Mouse (Mus musculus) lung, postnatal 0 days (tissue): ENCODE results near the gene Spc24. TPM values are rescaled to one million over a fixed set of nuclear protein-coding genes. Genes with fewer than 3 reads are reported as not detected.

Source experiments
- ATAC-seq: fragments of 200-750 bp; cut with Nextera tagmentation; 2 replicates; pipeline ENCODE4 v1.8.0; 2017; ENCODE audit warnings: moderate library complexity
- DNase-seq: peaks from one replicate; pipeline ENCODE4 v3.0.0-alpha.2; 2016; ENCODE audit warnings: low spot score
- H3K27ac ChIP-seq: fragments of 300-500 bp; sonication (generic); 2 replicates; pipeline ENCODE4 v1.5.1; 2014; ENCODE audit warnings: antibody characterized with exemption, mild to moderate bottlenecking, low read length, mixed read lengths
- H3K27me3 ChIP-seq: fragments of 300-500 bp; sonication (generic); replicated peaks from 2 replicates; pipeline ENCODE4 v1.6.1; 2014; ENCODE audit warnings: low read length, mixed read lengths; ENCODE audit not compliant: insufficient read depth
- H3K36me3 ChIP-seq: fragments of 300-500 bp; sonication (generic); 2 replicates; pipeline ENCODE4 v1.6.1; 2014; ENCODE audit warnings: low read length, mixed read lengths; ENCODE audit not compliant: insufficient read depth
- H3K4me1 ChIP-seq: fragments of 300-500 bp; sonication (generic); 2 replicates; pipeline ENCODE4 v1.6.1; 2014; ENCODE audit warnings: antibody characterized with exemption, low read depth, low read length, mixed read lengths; ENCODE audit not compliant: insufficient read depth
- H3K4me2 ChIP-seq: fragments of 300-500 bp; sonication (generic); replicated peaks from 2 replicates; pipeline ENCODE4 v1.6.1; 2014; ENCODE audit warnings: low read depth, mild to moderate bottlenecking, low read length, moderate library complexity, mixed read lengths
- H3K4me3 ChIP-seq: fragments of 300-500 bp; sonication (generic); 2 replicates; pipeline ENCODE4 v1.5.1; 2014; ENCODE audit warnings: low read depth, low read length
- H3K9ac ChIP-seq: fragments of 300-500 bp; sonication (generic); replicated peaks from 2 replicates; pipeline ENCODE4 v1.6.1; 2014; ENCODE audit warnings: low read depth, mild to moderate bottlenecking
- H3K9me3 ChIP-seq: fragments of 300-500 bp; sonication (generic); 2 replicates; pipeline ENCODE4 v1.6.1; 2016; ENCODE audit warnings: low read length, mixed read lengths
- CTCF ChIP-seq: IDR thresholded peaks from 2 replicates; pipeline ENCODE4 v1.5.1; 2016; ENCODE audit warnings: antibody characterized with exemption, mild to moderate bottlenecking
- EP300 ChIP-seq: IDR thresholded peaks from 2 replicates; pipeline ENCODE4 v1.6.1; 2016; ENCODE audit warnings: antibody characterized with exemption, mild to moderate bottlenecking, control low read depth
- WGBS: fragments of 180-500 bp; shearing (Covaris S2); extraction: QIAGEN DNeasy Blood & Tissue Kit; methylation state at CpG from one replicate; pipeline ENCODE4 v1.1.7; 2014; 5-methylcytosine and 5-hydroxymethylcytosine counted together
- polyA plus RNA-seq: library from polyadenylated mRNA; unstranded; fragments of >200 nt; fragmentation: Nextera tagmentation; extraction: Ambion mirVana; gene quantifications from 2 replicates; pipeline ENCODE4 v1.2.1, GENCODE M21; 2015

The Spc24 gene
- 13.4 and 15.7 TPM in 2 replicates for polyA plus RNA-seq

GRCm38 (mm10) chr9:21760155-21761088 lies at the start of gene Spc24:
Spc24 (minus strand) TSS chr9:21760303.
- WGBS: under 1% methylated on average over 48 of the region's 54 CpGs
- TF ChIP-seq EP300: no peak
- peak; percentile 69 for TF ChIP-seq CTCF
- Histone ChIP-seq H3K4me2 (peak within 1 kb of the TSS; percentile 97), H3K9ac (peak within 1 kb of the TSS; percentile 29), H3K4me1 (no peaks in the 10 kb centered on the region; the same call in 1 of the 2 replicates), H3K36me3 (no peaks in the 10 kb centered on the region), H3K4me3 (peak within 1 kb of the TSS; percentile 67), H3K27me3 (no peaks in the 10 kb centered on the region), H3K27ac (peak within 1 kb of the TSS; percentile 39), H3K9me3 (no peaks in the 10 kb centered on the region)
- peak; percentile 87 for ATAC-seq
- peak; percentile 98 for DNase-seq

GRCm38 (mm10) chr9:21808561-21808960 lies 48.5 kb upstream of the Spc24 start:
- no peaks in the 10 kb centered on the region for H3K4me1 ChIP-seq
- no peak overlapping the region for H3K27ac ChIP-seq
- no peak overlapping the region for H3K4me2 ChIP-seq
- peaks cover 20% of the 10 kb centered on the region for H3K36me3 ChIP-seq
- 58% methylated on average over 3 of the region's 3 CpGs for WGBS
- ATAC-seq (no peak), DNase-seq (peak; percentile 20)
- H3K9me3 ChIP-seq: no peaks in the 10 kb centered on the region
- peak; percentile 64 for TF ChIP-seq CTCF
- TF ChIP-seq EP300: no peak
- H3K4me3 ChIP-seq: no peak overlapping the region
- H3K27me3 ChIP-seq: no peaks in the 10 kb centered on the region
- no peak overlapping the region for H3K9ac ChIP-seq

- Histone ChIP-seq H3K4me3 (no peak overlapping the region), H3K27ac (no peak overlapping the region), H3K9me3 (no peaks in the 10 kb centered on the region), H3K4me1 (no peaks in the 10 kb centered on the region), H3K27me3 (no peaks in the 10 kb centered on the region), H3K9ac (no peak overlapping the region), H3K36me3 (peaks cover 5% of the 10 kb centered on the region; the same call in 1 of the 2 replicates), H3K4me2 (no peak overlapping the region)
- 70% methylated on average over 11 of the region's 11 CpGs for whole genome bisulfite sequencing
- TF ChIP-seq CTCF: no peak
- no peak for TF ChIP-seq EP300
- ATAC-seq (no peak), DNase-seq (no peak)
Measured at GRCm38 (mm10) chr9:21806976-21807375, 46.9 kb upstream of the Spc24 start.

- no peak for ATAC-seq
- H3K9me3 ChIP-seq: no peaks in the 10 kb centered on the region
- 37% methylated on average over 3 of the region's 3 CpGs for WGBS
- H3K27ac ChIP-seq: no peak overlapping the region
- no peak for TF ChIP-seq EP300
- no peak for TF ChIP-seq CTCF
- H3K4me2 ChIP-seq: no peak overlapping the region
- no peaks in the 10 kb centered on the region for H3K4me1 ChIP-seq
- no peak for DNase-seq
- H3K9ac ChIP-seq: no peak overlapping the region
- H3K36me3 ChIP-seq: 0 out of 2 replicates have a peak, but pooled peaks cover 3% of the 10 kb centered on the region
- H3K27me3 ChIP-seq: no peaks in the 10 kb centered on the region
- no peak overlapping the region for H3K4me3 ChIP-seq
Measured at GRCm38 (mm10) chr9:21806363-21806762, 46.3 kb upstream of the Spc24 start.

GRCm38 (mm10) chr9:21803986-21804644 lies 44.0 kb upstream of the Spc24 start:
- DNase-seq (peak; percentile 97), ATAC-seq (peak; percentile 98)
- 25% methylated on average over 13 of the region's 13 CpGs for WGBS
- Histone ChIP-seq H3K27me3 (no peaks in the 10 kb centered on the region), H3K4me1 (no peaks in the 10 kb centered on the region), H3K27ac (peak overlapping the region; percentile 81), H3K4me3 (no peak overlapping the region), H3K9me3 (no peaks in the 10 kb centered on the region), H3K4me2 (peak overlapping the region; percentile 9; the same call in 1 of the 2 replicates), H3K9ac (no peak overlapping the region), H3K36me3 (no peaks in the 10 kb centered on the region)
- peak; percentile 99 for TF ChIP-seq CTCF
- peak; percentile 92 for TF ChIP-seq EP300

- peaks cover 8% of the 10 kb centered on the region; the same call in 1 of the 2 replicates for H3K4me1 ChIP-seq
- H3K36me3 ChIP-seq: no peaks in the 10 kb centered on the region
- no peak overlapping the region for H3K4me3 ChIP-seq
- H3K9ac ChIP-seq: no peak overlapping the region
- 87% methylated on average over 7 of the region's 7 CpGs for WGBS
- DNase-seq (no peak), ATAC-seq (no peak)
- H3K27me3 ChIP-seq: no peaks in the 10 kb centered on the region
- H3K4me2 ChIP-seq: no peak overlapping the region
- no peaks in the 10 kb centered on the region for H3K9me3 ChIP-seq
- H3K27ac ChIP-seq: no peak overlapping the region
- TF ChIP-seq CTCF: no peak
Measured at GRCm38 (mm10) chr9:21801591-21801990, 41.5 kb upstream of the Spc24 start.
